Mouse (Mus musculus): ENCODE data around the gene Arhgef3. TPM values are rescaled to one million over a fixed set of nuclear protein-coding genes. Genes with fewer than 3 reads are reported as not detected.

The Arhgef3 gene
- polyA plus RNA-seq, 1 experiment from 2014 or later = 6.6 TPM

DNA sequence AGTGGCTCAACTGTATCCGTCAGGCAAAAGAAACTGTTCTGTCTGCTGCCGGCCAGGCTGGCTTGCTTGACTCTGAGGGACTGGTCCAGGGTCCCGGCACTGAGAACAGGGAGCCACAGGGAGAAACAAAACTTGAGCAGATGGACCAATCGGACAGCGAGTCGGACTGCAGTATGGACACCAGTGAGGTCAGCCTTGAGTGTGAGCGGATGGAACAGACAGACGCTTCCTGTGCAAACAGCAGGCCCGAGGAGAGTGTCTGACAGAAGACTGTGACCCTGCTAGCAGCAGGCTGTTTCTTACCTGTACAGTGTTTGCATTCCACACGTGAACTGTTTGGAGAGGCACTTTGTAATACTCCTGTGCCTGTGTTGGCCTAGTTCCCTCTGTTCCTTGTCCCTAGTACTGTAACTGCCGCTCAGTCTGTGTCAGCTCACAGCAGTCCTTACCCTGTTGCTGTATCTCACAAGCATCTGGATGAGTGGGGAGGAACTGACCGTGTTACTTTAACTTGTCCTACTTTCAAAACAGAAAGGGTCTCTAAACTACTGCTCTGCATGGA lies 287.1 kb downstream of the Arhgef3 start:
- no peak overlapping the region for H3K4me3 ChIP-seq
- no peak overlapping the region for H3K9ac ChIP-seq
- no peak for ATAC-seq (ENCODE audit: low FRiP score)
- no peaks in the 10 kb centered on the region for H3K27me3 ChIP-seq
- H3K36me3 ChIP-seq = no peaks in the 10 kb centered on the region
- 84% methylated on average over 12 of the region's 12 CpGs for WGBS
- no peaks in the 10 kb centered on the region for H3K4me1 ChIP-seq
- H3K9me3 ChIP-seq (replicated peaks) = no peaks in the 10 kb centered on the region
- H3K27ac ChIP-seq = no peak overlapping the region
- no peak overlapping the region for H3K4me2 ChIP-seq (replicated peaks)

DNA sequence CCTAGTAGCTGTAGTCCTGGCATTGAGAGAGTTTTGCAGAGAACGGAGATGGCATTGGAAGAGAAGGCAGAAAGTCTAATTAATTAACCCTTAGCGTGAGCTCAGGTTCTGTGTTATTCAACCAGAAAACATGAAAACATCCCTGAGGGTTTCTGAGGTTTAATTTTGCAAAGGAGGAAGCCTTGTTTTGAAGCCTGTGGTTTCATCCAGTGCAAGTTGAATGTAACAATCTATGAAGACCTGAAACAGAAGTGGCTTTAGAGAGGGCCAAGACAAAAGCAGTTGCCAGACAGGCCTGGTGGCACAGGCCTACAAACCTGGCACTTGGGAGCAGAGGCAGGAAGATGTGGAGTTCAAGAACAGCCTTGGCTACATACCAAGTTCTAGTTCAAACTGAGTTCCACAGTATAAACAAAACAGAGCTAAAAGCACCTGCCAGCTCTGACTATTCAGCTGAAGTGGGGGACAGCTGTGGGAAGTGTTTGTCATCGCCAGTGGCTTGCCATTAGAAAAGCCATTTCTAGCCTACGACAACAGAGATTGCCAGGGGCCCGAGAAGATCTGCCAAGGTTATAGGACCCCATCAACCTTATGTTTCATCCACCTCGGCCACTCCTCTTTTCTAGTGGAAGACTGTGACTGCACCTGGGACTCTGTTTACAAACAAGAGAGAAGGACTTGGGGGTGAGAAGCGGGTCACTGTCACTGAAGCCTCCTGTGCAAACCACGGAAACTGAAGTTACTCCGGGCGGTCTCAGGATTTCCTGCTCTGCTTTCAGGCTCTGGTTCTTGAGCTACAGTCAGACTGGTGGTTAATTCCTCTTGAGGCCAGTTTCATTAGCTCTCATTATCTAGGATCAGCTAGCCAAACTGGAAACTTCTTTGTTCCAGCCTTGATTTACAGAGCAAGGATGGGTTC lies 287.9 kb downstream of the Arhgef3 start:
- no peak for ATAC-seq (ENCODE audit: low FRiP score)
- Histone ChIP-seq H3K27ac (no peak overlapping the region), H3K9ac (no peak overlapping the region), H3K27me3 (no peaks in the 10 kb centered on the region), H3K4me3 (no peak overlapping the region), H3K4me1 (no peaks in the 10 kb centered on the region), H3K9me3 (replicated peaks) (no peaks in the 10 kb centered on the region), H3K36me3 (no peaks in the 10 kb centered on the region), H3K4me2 (replicated peaks) (no peak overlapping the region)
- WGBS = 89% methylated on average over 10 of the region's 10 CpGs

GRCm38 (mm10) chr14:27405452-27405851 lies 290.8 kb downstream of the Arhgef3 start:
- Histone ChIP-seq H3K9ac (no peak overlapping the region), H3K36me3 (no peaks in the 10 kb centered on the region), H3K27me3 (no peaks in the 10 kb centered on the region), H3K9me3 (replicated peaks) (no peaks in the 10 kb centered on the region), H3K4me2 (replicated peaks) (no peak overlapping the region), H3K4me1 (no peaks in the 10 kb centered on the region), H3K4me3 (no peak overlapping the region), H3K27ac (no peak overlapping the region)
- ATAC-seq (ENCODE audit: low FRiP score) = no peak
- WGBS = 97% methylated on average over 4 of the region's 4 CpGs

DNA sequence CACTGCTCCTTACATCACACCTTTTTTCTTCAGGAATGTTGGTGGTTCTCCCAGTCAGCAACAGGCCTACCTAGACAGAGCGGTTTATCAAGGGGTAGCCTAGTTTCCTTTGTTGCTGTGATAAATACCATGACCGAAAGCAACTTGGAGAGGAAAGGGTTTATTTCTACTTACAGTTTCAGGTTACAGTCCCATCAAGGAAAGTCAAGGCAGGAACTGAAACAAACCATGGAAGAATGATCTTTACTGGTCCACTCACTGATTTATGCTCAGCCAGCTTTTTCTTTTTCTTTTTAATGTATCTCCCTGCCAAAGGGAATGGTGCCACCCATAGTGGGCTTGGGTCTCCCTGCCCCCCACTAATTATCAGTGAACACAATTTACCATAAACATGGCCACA lies 291.2 kb downstream of the Arhgef3 start:
- Histone ChIP-seq H3K4me2 (replicated peaks) (no peak overlapping the region), H3K9me3 (replicated peaks) (no peaks in the 10 kb centered on the region), H3K27ac (no peak overlapping the region), H3K36me3 (no peaks in the 10 kb centered on the region), H3K4me3 (no peak overlapping the region), H3K27me3 (no peaks in the 10 kb centered on the region), H3K9ac (no peak overlapping the region), H3K4me1 (no peaks in the 10 kb centered on the region)
- WGBS = 95% methylated on average over 2 of the region's 2 CpGs
- no peak for ATAC-seq (ENCODE audit: low FRiP score)

- WGBS = 94% methylated on average over 3 of the region's 3 CpGs
- no peaks in the 10 kb centered on the region for H3K9me3 ChIP-seq (replicated peaks)
- no peak overlapping the region for H3K27ac ChIP-seq
- H3K4me3 ChIP-seq = no peak overlapping the region
- no peaks in the 10 kb centered on the region for H3K27me3 ChIP-seq
- no peak overlapping the region for H3K4me2 ChIP-seq (replicated peaks)
- ATAC-seq (ENCODE audit: low FRiP score) = no peak
- H3K36me3 ChIP-seq = no peaks in the 10 kb centered on the region
- no peak overlapping the region for H3K9ac ChIP-seq
- H3K4me1 ChIP-seq = no peaks in the 10 kb centered on the region
Observed at GRCm38 (mm10) chr14:27408240-27408639, 293.5 kb downstream of the Arhgef3 start.

- Histone ChIP-seq H3K4me3 (no peak overlapping the region), H3K9ac (no peak overlapping the region), H3K27ac (no peak overlapping the region), H3K4me1 (no peaks in the 10 kb centered on the region), H3K27me3 (no peaks in the 10 kb centered on the region), H3K36me3 (no peaks in the 10 kb centered on the region), H3K4me2 (replicated peaks) (no peak overlapping the region), H3K9me3 (replicated peaks) (no peaks in the 10 kb centered on the region)
- WGBS = 87% methylated on average over 3 of the region's 3 CpGs
- ATAC-seq (ENCODE audit: low FRiP score) = no peak
Observed at GRCm38 (mm10) chr14:27409662-27410061, 295.0 kb downstream of the Arhgef3 start.

DNA sequence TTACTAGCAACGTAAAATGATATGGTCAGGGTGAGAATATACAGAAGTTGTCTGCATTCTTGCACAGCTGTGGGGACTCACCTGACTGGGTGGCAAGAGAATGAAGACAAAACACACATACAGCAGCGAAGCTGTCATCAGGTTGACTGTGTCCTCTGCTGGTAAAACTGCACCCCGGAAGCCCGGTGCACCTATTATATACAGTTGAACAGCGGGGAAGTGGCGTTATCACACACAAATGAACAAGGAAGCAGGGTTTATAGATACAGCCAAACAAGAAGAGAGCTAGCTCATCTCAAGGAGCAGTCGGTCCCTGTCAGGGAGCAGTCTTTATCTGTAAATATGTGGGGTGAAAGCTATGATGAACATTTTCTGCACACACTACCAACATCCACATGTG lies 296.8 kb downstream of the Arhgef3 start:
- ATAC-seq (ENCODE audit: low FRiP score) = no peak
- no peaks in the 10 kb centered on the region for H3K4me1 ChIP-seq
- H3K4me3 ChIP-seq = no peak overlapping the region
- H3K9ac ChIP-seq = no peak overlapping the region
- H3K27ac ChIP-seq = no peak overlapping the region
- H3K9me3 ChIP-seq (replicated peaks) = no peaks in the 10 kb centered on the region
- no peaks in the 10 kb centered on the region for H3K27me3 ChIP-seq
- WGBS = 86% methylated on average over 7 of the region's 7 CpGs
- no peaks in the 10 kb centered on the region for H3K36me3 ChIP-seq
- H3K4me2 ChIP-seq (replicated peaks) = no peak overlapping the region

- Histone ChIP-seq H3K4me3 (no peak overlapping the region), H3K9ac (no peak overlapping the region), H3K27ac (no peak overlapping the region), H3K4me1 (no peaks in the 10 kb centered on the region), H3K4me2 (replicated peaks) (no peak overlapping the region), H3K36me3 (no peaks in the 10 kb centered on the region), H3K27me3 (no peaks in the 10 kb centered on the region), H3K9me3 (replicated peaks) (no peaks in the 10 kb centered on the region)
- no peak for ATAC-seq (ENCODE audit: low FRiP score)
- 86% methylated on average over 8 of the region's 8 CpGs for WGBS
Observed at GRCm38 (mm10) chr14:27412699-27413098, 298.0 kb downstream of the Arhgef3 start.

DNA sequence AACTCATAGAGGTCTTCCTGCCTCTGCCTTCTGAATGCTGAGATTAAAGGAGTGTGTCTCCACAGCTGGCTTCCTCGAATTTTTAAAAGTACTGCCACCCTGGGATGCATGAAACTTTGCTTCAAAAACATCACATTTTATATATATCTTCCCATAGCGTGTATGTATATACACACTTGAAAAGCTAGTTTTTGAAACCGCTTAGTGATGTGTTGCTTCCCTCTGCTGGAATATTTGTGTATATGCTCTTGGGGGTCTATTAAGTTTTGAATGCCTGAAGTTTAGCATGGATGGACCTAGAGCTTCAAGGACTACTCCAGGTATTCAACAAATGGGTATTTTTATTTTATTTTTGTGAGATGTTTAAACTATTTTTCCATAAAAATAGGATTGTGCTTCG lies 299.3 kb downstream of the Arhgef3 start:
- no peaks in the 10 kb centered on the region for H3K36me3 ChIP-seq
- no peak overlapping the region for H3K4me2 ChIP-seq (replicated peaks)
- no peaks in the 10 kb centered on the region for H3K4me1 ChIP-seq
- ATAC-seq (ENCODE audit: low FRiP score) = no peak
- H3K4me3 ChIP-seq = no peak overlapping the region
- no peaks in the 10 kb centered on the region for H3K9me3 ChIP-seq (replicated peaks)
- no peak overlapping the region for H3K27ac ChIP-seq
- H3K27me3 ChIP-seq = no peaks in the 10 kb centered on the region
- 50% methylated on average over 4 of the region's 4 CpGs for WGBS
- H3K9ac ChIP-seq = no peak overlapping the region

DNA sequence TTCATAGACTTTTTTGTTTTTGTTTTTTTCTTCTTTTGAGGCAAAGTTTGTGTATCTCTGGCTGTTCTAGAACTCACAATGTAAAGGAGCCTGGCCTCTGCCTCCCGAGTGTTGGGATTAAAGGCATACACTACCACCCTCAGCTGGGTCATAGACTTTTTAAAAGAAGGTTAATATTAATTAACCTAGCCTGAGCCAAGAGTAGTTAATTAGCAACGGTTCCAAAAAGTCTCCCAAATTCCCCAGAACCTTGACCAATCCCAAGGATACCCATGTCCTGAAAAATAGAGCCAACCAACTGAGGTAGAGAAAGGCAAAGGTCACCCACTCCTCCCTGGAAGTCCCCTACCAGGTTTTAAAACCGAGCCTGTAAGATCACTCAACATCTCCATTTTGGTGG lies 306.1 kb downstream of the Arhgef3 start:
- 81% methylated on average over 3 of the region's 3 CpGs for WGBS
- no peaks in the 10 kb centered on the region for H3K36me3 ChIP-seq
- ATAC-seq (ENCODE audit: low FRiP score) = no peak
- no peaks in the 10 kb centered on the region for H3K27me3 ChIP-seq
- no peak overlapping the region for H3K4me2 ChIP-seq (replicated peaks)
- no peak overlapping the region for H3K4me3 ChIP-seq
- no peaks in the 10 kb centered on the region for H3K9me3 ChIP-seq (replicated peaks)
- H3K27ac ChIP-seq = no peak overlapping the region
- no peak overlapping the region for H3K9ac ChIP-seq
- no peaks in the 10 kb centered on the region for H3K4me1 ChIP-seq

GRCm38 (mm10) chr14:27422301-27422700 lies 307.6 kb downstream of the Arhgef3 start:
- 87% methylated on average over 1 of the region's 1 CpGs for WGBS
- no peaks in the 10 kb centered on the region for H3K4me1 ChIP-seq
- H3K36me3 ChIP-seq = no peaks in the 10 kb centered on the region
- H3K27me3 ChIP-seq = no peaks in the 10 kb centered on the region
- ATAC-seq (ENCODE audit: low FRiP score) = no peak
- no peaks in the 10 kb centered on the region for H3K9me3 ChIP-seq (replicated peaks)
- no peak overlapping the region for H3K4me3 ChIP-seq
- no peak overlapping the region for H3K9ac ChIP-seq
- H3K4me2 ChIP-seq (replicated peaks) = no peak overlapping the region
- no peak overlapping the region for H3K27ac ChIP-seq

GRCm38 (mm10) chr14:27428573-27428972 lies 313.9 kb downstream of the Arhgef3 start, which contains the start of gene Fam208a:
Gene Fam208a, plus strand, starts transcription at chr14:27428834.
- WGBS = 2% methylated on average over 43 of the region's 43 CpGs
- Histone ChIP-seq H3K9ac (peak within 1 kb of the TSS; percentile 80), H3K27ac (peak within 1 kb of the TSS; percentile 97), H3K36me3 (peaks cover 16% of the 10 kb centered on the region; the same call in 1 of the 2 replicates), H3K9me3 (replicated peaks) (peaks cover 8% of the 10 kb centered on the region; the same call in 1 of the 2 replicates), H3K4me3 (peak within 1 kb of the TSS; percentile 64), H3K4me1 (peaks cover 4% of the 10 kb centered on the region), H3K27me3 (no peaks in the 10 kb centered on the region), H3K4me2 (replicated peaks) (peak within 1 kb of the TSS; percentile 61)
- ATAC-seq (ENCODE audit: low FRiP score) = peak; percentile 95

All from hindbrain, embryonic 12.5 days (tissue).